Mouse (Mus musculus): ENCODE results near the gene Cyp4x1.
A peak's percentile ranks its signal among the peaks of the same experiment; 100 is the strongest.
"Not testable (repeated sequence)": the region's sequence is repeated elsewhere in the genome, so short reads cannot be mapped to it uniquely, and the experiment has no call there.

Gene Cyp4x1

GRCm38 (mm10) chr4:115133621-115134295 lies at the start of gene Cyp4x1:
Cyp4x1 (minus strand) TSS chr4:115134281.
- DNase-seq (ENCODE audit: low read depth, low spot score), result peak; percentile 68

- peak; percentile 53 for DNase-seq (ENCODE audit: low read depth, low spot score)
Observed at GRCm38 (mm10) chr4:115176201-115176600, 42.1 kb upstream of the Cyp4x1 start.

GRCm38 (mm10) chr4:115174694-115175353 lies 40.7 kb upstream of the Cyp4x1 start:
- no peak for DNase-seq (ENCODE audit: low read depth, low spot score)

GRCm38 (mm10) chr4:115158963-115159362 lies 24.9 kb upstream of the Cyp4x1 start:
- not testable (repeated sequence) for DNase-seq (ENCODE audit: low read depth, low spot score)

GRCm38 (mm10) chr4:115154723-115155122 lies 20.6 kb upstream of the Cyp4x1 start:
- DNase-seq (ENCODE audit: low read depth, low spot score), result no peak

- no peak for DNase-seq (ENCODE audit: low read depth, low spot score)
Observed at GRCm38 (mm10) chr4:115134296-115134630, 182 bp upstream of the Cyp4x1 start.

- no peak for DNase-seq (ENCODE audit: low read depth, low spot score)
Observed at GRCm38 (mm10) chr4:115133085-115133484, 996 bp downstream of the Cyp4x1 start.

GRCm38 (mm10) chr4:115124713-115125112 lies 9.4 kb downstream of the Cyp4x1 start:
- DNase-seq (ENCODE audit: low read depth, low spot score), result no peak

GRCm38 (mm10) chr4:115123507-115123906 lies 10.6 kb downstream of the Cyp4x1 start:
- DNase-seq (ENCODE audit: low read depth, low spot score), result no peak

- no peak for DNase-seq (ENCODE audit: low read depth, low spot score)
Observed at GRCm38 (mm10) chr4:115121608-115122007, 12.5 kb downstream of the Cyp4x1 start.

- DNase-seq (ENCODE audit: low read depth, low spot score), result no peak
Observed at GRCm38 (mm10) chr4:115121162-115121561, 12.9 kb downstream of the Cyp4x1 start.

GRCm38 (mm10) chr4:115119642-115120041 lies 14.4 kb downstream of the Cyp4x1 start:
- DNase-seq (ENCODE audit: low read depth, low spot score), result no peak

GRCm38 (mm10) chr4:115113266-115113665 lies 20.8 kb downstream of the Cyp4x1 start:
- DNase-seq (ENCODE audit: low read depth, low spot score), result no peak

- DNase-seq (ENCODE audit: low read depth, low spot score), result no peak
Observed at GRCm38 (mm10) chr4:115111167-115111566, 22.9 kb downstream of the Cyp4x1 start.

GRCm38 (mm10) chr4:115103510-115103909 lies 30.6 kb downstream of the Cyp4x1 start:
- no peak for DNase-seq (ENCODE audit: low read depth, low spot score)

GRCm38 (mm10) chr4:115101682-115102081 lies 32.4 kb downstream of the Cyp4x1 start:
- peak; percentile 68 for DNase-seq (ENCODE audit: low read depth, low spot score)

- DNase-seq (ENCODE audit: low read depth, low spot score), result no peak
Observed at GRCm38 (mm10) chr4:115097146-115097496, 37.0 kb downstream of the Cyp4x1 start.

GRCm38 (mm10) chr4:115096435-115097145 lies 37.5 kb downstream of the Cyp4x1 start:
- no peak for DNase-seq (ENCODE audit: low read depth, low spot score)

GRCm38 (mm10) chr4:115095671-115096434 lies 38.2 kb downstream of the Cyp4x1 start:
- DNase-seq (ENCODE audit: low read depth, low spot score), result no peak

GRCm38 (mm10) chr4:115094056-115094455 lies 40.0 kb downstream of the Cyp4x1 start:
- no peak for DNase-seq (ENCODE audit: low read depth, low spot score)

GRCm38 (mm10) chr4:115093331-115093864 lies 40.7 kb downstream of the Cyp4x1 start:
- DNase-seq (ENCODE audit: low read depth, low spot score), result no peak

- DNase-seq (ENCODE audit: low read depth, low spot score), result no peak
Observed at GRCm38 (mm10) chr4:115091806-115092205, 42.3 kb downstream of the Cyp4x1 start.

Data from ES-CJ7 (cell line).